Mouse (Mus musculus): ENCODE measurements around the gene Btbd11. TPM values are rescaled to one million over a fixed set of nuclear protein-coding genes. Genes with fewer than 3 reads are reported as not detected.

The Btbd11 gene
- polyA plus RNA-seq, 1 experiment from 2014 or later = 7.4 TPM

GRCm38 (mm10) chr10:85587758-85588157 lies 201.1 kb downstream of the Btbd11 start:
- no peak overlapping the region for H3K4me2 ChIP-seq
- no peaks in the 10 kb centered on the region for H3K36me3 ChIP-seq
- no peaks in the 10 kb centered on the region for H3K9me3 ChIP-seq
- 0 out of 2 replicates have a peak, but pooled peaks cover 3% of the 10 kb centered on the region for H3K4me1 ChIP-seq
- WGBS = 77% methylated on average over 3 of the region's 3 CpGs
- no peak overlapping the region for H3K9ac ChIP-seq
- no peak overlapping the region for H3K27ac ChIP-seq
- no peak for ATAC-seq (ENCODE audit: insufficient number of reproducible peaks, low FRiP score, low TSS enrichment, low read depth)
- no peaks in the 10 kb centered on the region for H3K27me3 ChIP-seq
- no peak overlapping the region for H3K4me3 ChIP-seq

GRCm38 (mm10) chr10:85590043-85590442 lies 203.4 kb downstream of the Btbd11 start:
- WGBS = 91% methylated on average over 2 of the region's 2 CpGs
- no peak overlapping the region for H3K4me2 ChIP-seq
- H3K27ac ChIP-seq = no peak overlapping the region
- no peaks in the 10 kb centered on the region for H3K27me3 ChIP-seq
- 0 out of 2 replicates have a peak, but pooled peaks cover 4% of the 10 kb centered on the region for H3K4me1 ChIP-seq
- H3K9me3 ChIP-seq = no peaks in the 10 kb centered on the region
- H3K4me3 ChIP-seq = no peak overlapping the region
- H3K36me3 ChIP-seq = no peaks in the 10 kb centered on the region
- no peak for ATAC-seq (ENCODE audit: insufficient number of reproducible peaks, low FRiP score, low TSS enrichment, low read depth)
- no peak overlapping the region for H3K9ac ChIP-seq

- H3K9ac ChIP-seq = no peak overlapping the region
- H3K27ac ChIP-seq = no peak overlapping the region
- H3K27me3 ChIP-seq = no peaks in the 10 kb centered on the region
- 0 out of 2 replicates have a peak, but pooled peaks cover 4% of the 10 kb centered on the region for H3K4me1 ChIP-seq
- no peaks in the 10 kb centered on the region for H3K9me3 ChIP-seq
- ATAC-seq (ENCODE audit: insufficient number of reproducible peaks, low FRiP score, low TSS enrichment, low read depth) = no peak
- H3K4me2 ChIP-seq = no peak overlapping the region
- 93% methylated on average over 2 of the region's 2 CpGs for WGBS
- no peak overlapping the region for H3K4me3 ChIP-seq
- H3K36me3 ChIP-seq = no peaks in the 10 kb centered on the region
Measured at GRCm38 (mm10) chr10:85591296-85591695, 204.7 kb downstream of the Btbd11 start.

- no peaks in the 10 kb centered on the region for H3K27me3 ChIP-seq
- no peak for ATAC-seq (ENCODE audit: insufficient number of reproducible peaks, low FRiP score, low TSS enrichment, low read depth)
- H3K27ac ChIP-seq = no peak overlapping the region
- no peaks in the 10 kb centered on the region for H3K36me3 ChIP-seq
- H3K4me1 ChIP-seq = 0 out of 2 replicates have a peak, but pooled peaks cover 4% of the 10 kb centered on the region
- 51% methylated on average over 6 of the region's 6 CpGs for WGBS
- no peak overlapping the region for H3K4me3 ChIP-seq
- no peaks in the 10 kb centered on the region for H3K9me3 ChIP-seq
- no peak overlapping the region for H3K4me2 ChIP-seq
- H3K9ac ChIP-seq = no peak overlapping the region
Measured at GRCm38 (mm10) chr10:85591986-85592385, 205.4 kb downstream of the Btbd11 start.

- H3K4me3 ChIP-seq = no peak overlapping the region
- ATAC-seq (ENCODE audit: insufficient number of reproducible peaks, low FRiP score, low TSS enrichment, low read depth) = no peak
- no peak overlapping the region for H3K9ac ChIP-seq
- no peaks in the 10 kb centered on the region for H3K36me3 ChIP-seq
- WGBS = 82% methylated on average over 5 of the region's 5 CpGs
- no peak overlapping the region for H3K27ac ChIP-seq
- H3K4me2 ChIP-seq = no peak overlapping the region
- H3K9me3 ChIP-seq = no peaks in the 10 kb centered on the region
- H3K27me3 ChIP-seq = no peaks in the 10 kb centered on the region
- peaks cover 21% of the 10 kb centered on the region for H3K4me1 ChIP-seq
Measured at GRCm38 (mm10) chr10:85596301-85596700, 209.7 kb downstream of the Btbd11 start.

- Histone ChIP-seq H3K4me1 (peaks cover 18% of the 10 kb centered on the region), H3K4me2 (peak overlapping the region; percentile 89), H3K9me3 (no peaks in the 10 kb centered on the region), H3K9ac (no peak overlapping the region), H3K27me3 (no peaks in the 10 kb centered on the region), H3K4me3 (peak overlapping the region; percentile 46), H3K36me3 (no peaks in the 10 kb centered on the region), H3K27ac (no peak overlapping the region)
- peak; percentile 55; the same call in 1 of the 2 replicates for ATAC-seq (ENCODE audit: insufficient number of reproducible peaks, low FRiP score, low TSS enrichment, low read depth)
- 27% methylated on average over 9 of the region's 9 CpGs for WGBS
Measured at GRCm38 (mm10) chr10:85598093-85598599, 211.5 kb downstream of the Btbd11 start.

GRCm38 (mm10) chr10:85598603-85599542 lies 212.3 kb downstream of the Btbd11 start:
- ATAC-seq (ENCODE audit: insufficient number of reproducible peaks, low FRiP score, low TSS enrichment, low read depth) = peak; percentile 53; the same call in 1 of the 2 replicates
- H3K4me2 ChIP-seq = peak overlapping the region; percentile 89
- peaks cover 18% of the 10 kb centered on the region for H3K4me1 ChIP-seq
- H3K27ac ChIP-seq = no peak overlapping the region
- H3K36me3 ChIP-seq = no peaks in the 10 kb centered on the region
- H3K9me3 ChIP-seq = no peaks in the 10 kb centered on the region
- peak overlapping the region; percentile 46 for H3K4me3 ChIP-seq
- no peaks in the 10 kb centered on the region for H3K27me3 ChIP-seq
- H3K9ac ChIP-seq = peak overlapping the region; percentile 44; the same call in 1 of the 2 replicates
- 2% methylated on average over 41 of the region's 41 CpGs for WGBS

GRCm38 (mm10) chr10:85602546-85602945 lies 215.9 kb downstream of the Btbd11 start:
- H3K4me1 ChIP-seq = peaks cover 17% of the 10 kb centered on the region
- H3K4me2 ChIP-seq = no peak overlapping the region
- H3K27ac ChIP-seq = no peak overlapping the region
- no peaks in the 10 kb centered on the region for H3K27me3 ChIP-seq
- ATAC-seq (ENCODE audit: insufficient number of reproducible peaks, low FRiP score, low TSS enrichment, low read depth) = no peak
- no peaks in the 10 kb centered on the region for H3K9me3 ChIP-seq
- 84% methylated on average over 11 of the region's 11 CpGs for WGBS
- no peaks in the 10 kb centered on the region for H3K36me3 ChIP-seq
- H3K9ac ChIP-seq = no peak overlapping the region
- H3K4me3 ChIP-seq = no peak overlapping the region

- Histone ChIP-seq H3K9me3 (no peaks in the 10 kb centered on the region), H3K4me3 (no peak overlapping the region), H3K9ac (no peak overlapping the region), H3K27ac (no peak overlapping the region), H3K27me3 (no peaks in the 10 kb centered on the region), H3K4me1 (no peaks in the 10 kb centered on the region), H3K4me2 (no peak overlapping the region), H3K36me3 (no peaks in the 10 kb centered on the region)
- ATAC-seq (ENCODE audit: insufficient number of reproducible peaks, low FRiP score, low TSS enrichment, low read depth) = no peak
- 75% methylated on average over 9 of the region's 9 CpGs for WGBS
Measured at GRCm38 (mm10) chr10:85604556-85604955, 217.9 kb downstream of the Btbd11 start.

- no peak for ATAC-seq (ENCODE audit: insufficient number of reproducible peaks, low FRiP score, low TSS enrichment, low read depth)
- no peak overlapping the region for H3K4me2 ChIP-seq
- H3K9me3 ChIP-seq = no peaks in the 10 kb centered on the region
- no peak overlapping the region for H3K27ac ChIP-seq
- no peaks in the 10 kb centered on the region for H3K4me1 ChIP-seq
- no peaks in the 10 kb centered on the region for H3K36me3 ChIP-seq
- H3K27me3 ChIP-seq = no peaks in the 10 kb centered on the region
- WGBS = 68% methylated on average over 14 of the region's 14 CpGs
- no peak overlapping the region for H3K9ac ChIP-seq
- no peak overlapping the region for H3K4me3 ChIP-seq
Measured at GRCm38 (mm10) chr10:85608550-85609278, 222.1 kb downstream of the Btbd11 start.

GRCm38 (mm10) chr10:85617080-85617479 lies 230.5 kb downstream of the Btbd11 start:
- H3K4me1 ChIP-seq = no peaks in the 10 kb centered on the region
- no peaks in the 10 kb centered on the region for H3K9me3 ChIP-seq
- H3K4me3 ChIP-seq = no peak overlapping the region
- 50% methylated on average over 8 of the region's 8 CpGs for WGBS
- no peak overlapping the region for H3K9ac ChIP-seq
- no peak overlapping the region for H3K27ac ChIP-seq
- H3K4me2 ChIP-seq = no peak overlapping the region
- no peaks in the 10 kb centered on the region for H3K27me3 ChIP-seq
- H3K36me3 ChIP-seq = no peaks in the 10 kb centered on the region
- ATAC-seq (ENCODE audit: insufficient number of reproducible peaks, low FRiP score, low TSS enrichment, low read depth) = no peak
